Comparison of ENCODE assay signal across 15 mouse cellular contexts in the genomic region with DNA sequence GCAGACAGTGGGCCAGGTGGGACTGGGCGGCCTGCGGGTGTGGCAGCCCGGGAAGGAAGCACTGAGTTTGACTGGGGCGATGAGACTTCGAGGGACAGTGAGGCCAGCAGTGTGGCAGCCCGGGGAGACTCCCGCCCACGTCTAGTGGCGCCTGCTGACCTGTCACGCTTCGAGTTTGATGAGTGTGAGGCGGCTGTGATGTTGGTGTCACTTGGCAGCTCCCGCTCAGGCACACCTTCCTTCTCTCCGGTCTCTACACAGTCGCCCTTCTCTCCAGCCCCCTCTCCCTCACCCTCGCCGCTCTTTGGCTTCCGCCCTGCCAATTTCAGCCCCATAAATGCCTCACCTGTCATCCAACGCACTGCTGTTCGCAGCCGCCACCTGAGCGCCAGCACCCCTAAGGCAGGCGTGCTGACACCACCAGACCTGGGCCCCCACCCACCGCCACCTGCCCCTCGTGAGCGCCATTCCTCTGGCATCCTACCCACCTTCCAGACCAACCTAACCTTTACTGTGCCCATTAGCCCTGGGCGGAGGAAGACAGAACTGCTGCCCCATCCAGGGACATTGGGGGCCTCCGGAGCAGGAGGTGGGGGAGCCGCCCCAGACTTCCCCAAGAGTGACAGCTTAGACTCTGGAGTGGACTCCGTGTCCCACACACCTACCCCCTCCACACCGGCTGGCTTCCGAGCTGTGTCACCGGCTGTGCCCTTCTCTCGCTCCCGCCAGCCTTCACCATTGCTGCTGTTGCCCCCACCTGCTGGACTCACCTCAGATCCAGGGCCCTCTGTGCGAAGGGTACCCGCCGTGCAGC. TPM values are rescaled to one million over a fixed set of nuclear protein-coding genes. Genes with fewer than 3 reads are reported as not detected.
DNase-seq lines count a peak whose midpoint lies in the region; ATAC-seq and TF ChIP-seq lines count a peak whose summit lies in the region.
"Had no signal": no experiment of that assay in that cellular context is flagged by ENCODE, and none has a peak within 500 bp of the region (broad histone marks: within the 10 kb centered on the region; RNA-seq: fewer than 3 reads in every experiment).

No protein-coding gene starts in this region.

- peak overlapping the region; percentile 59 for H3K4me2 ChIP-seq in liver, embryonic 11.5 days
- no peak overlapping the region for H3K4me2 ChIP-seq in limb, embryonic 12.5 days
- H3K4me2 ChIP-seq: heart, embryonic 15.5 days had no signal

- WGBS in liver, embryonic 11.5 days, result 88% methylated on average over 38 of the region's 38 CpGs
- 85% methylated on average over 38 of the region's 38 CpGs for WGBS in limb, embryonic 12.5 days
- 85% methylated on average over 38 of the region's 38 CpGs for WGBS in lung, adult 2 months

- H3K9ac ChIP-seq in liver, embryonic 11.5 days (ENCODE audit: low read depth, low read length), result peak overlapping the region; percentile 60; the same call in 1 of the 2 replicates
- peak overlapping the region; percentile 23; the same call in 1 of the 2 replicates for H3K9ac ChIP-seq in limb, embryonic 12.5 days (replicated peaks)
- H3K9ac ChIP-seq: heart, embryonic 15.5 days had no signal

- H3K27me3 ChIP-seq in liver, embryonic 11.5 days (replicated peaks; ENCODE audit: control insufficient read depth, insufficient read depth, low read length), result no peaks in the 10 kb centered on the region
- H3K27me3 ChIP-seq in E14TG2a.4 (ENCODE audit: insufficient read depth, low read length), result peaks cover 21% of the 10 kb centered on the region
- H3K27me3 ChIP-seq in limb, embryonic 12.5 days, result no peaks in the 10 kb centered on the region
- H3K27me3 ChIP-seq: heart, embryonic 15.5 days had no signal

- no peak overlapping the region for H3K4me3 ChIP-seq in liver, embryonic 11.5 days (ENCODE audit: low read depth, low read length)
- peak overlapping the region; percentile 72 for H3K4me3 ChIP-seq in E14TG2a.4 (replicated peaks; ENCODE audit: low read length)
- H3K4me3 ChIP-seq in limb, embryonic 12.5 days (replicated peaks), result no peak overlapping the region
- no peak overlapping the region for H3K4me3 ChIP-seq in lung, adult 2 months (replicated peaks; ENCODE audit: extremely low read depth, low read depth, low read length)
- H3K4me3 ChIP-seq: heart, embryonic 15.5 days had no signal

- H3K9me3 ChIP-seq in liver, embryonic 11.5 days (ENCODE audit: control insufficient read depth, low read length), result no peaks in the 10 kb centered on the region
- no peaks in the 10 kb centered on the region for H3K9me3 ChIP-seq in E14TG2a.4 (ENCODE audit: low read length)
- H3K9me3 ChIP-seq in limb, embryonic 12.5 days, result no peaks in the 10 kb centered on the region
- H3K9me3 ChIP-seq: heart, embryonic 15.5 days had no signal

- H3K36me3 ChIP-seq in liver, embryonic 11.5 days (ENCODE audit: control insufficient read depth, insufficient read depth, low read length), result peaks cover 18% of the 10 kb centered on the region; the same call in 1 of the 2 replicates
- peaks cover 30% of the 10 kb centered on the region for H3K36me3 ChIP-seq in E14TG2a.4 (ENCODE audit: insufficient read depth, low read length)
- peaks cover 39% of the 10 kb centered on the region for H3K36me3 ChIP-seq in limb, embryonic 12.5 days

- TF ChIP-seq CTCF in E14TG2a.4 (conservative IDR thresholded peaks at IDR 0.05; ENCODE audit: low read length), result no peak
- no peak for TF ChIP-seq CTCF in lung, adult 2 months (IDR thresholded peaks at IDR 0.05; ENCODE audit: insufficient read depth, low read length)

- H3K27ac ChIP-seq in liver, embryonic 11.5 days (ENCODE audit: low read depth, low read length), result peak overlapping the region; percentile 97
- H3K27ac ChIP-seq in limb, embryonic 12.5 days, result no peak overlapping the region
- H3K27ac ChIP-seq: heart, embryonic 15.5 days; kidney, postnatal 0 days had no signal

- peak; percentile 62 for DNase-seq in cerebellum, adult 9-11 months
- no peak for DNase-seq in cerebellum, adult 18-20 months
- DNase-seq in liver, embryonic 11.5 days (ENCODE audit: low spot score), result no peak
- DNase-seq in liver, result no peak
- DNase-seq in lung, adult 2 months, result no peak
- DNase-seq in thymus, postnatal 10 days (ENCODE audit: low spot score in 2 of 2), result no peak
- DNase-seq: layer of hippocampus, adult 9-11 months; left cerebral cortex, postnatal 4 days; lung, postnatal 36 days had no signal

- TF ChIP-seq POLR2A in lung, adult 2 months (IDR thresholded peaks at IDR 0.05; ENCODE audit: borderline replicate concordance, extremely low read depth, low read depth, low read length), result no peak

- peaks cover 58% of the 10 kb centered on the region for H3K4me1 ChIP-seq in liver, embryonic 11.5 days (replicated peaks; ENCODE audit: control insufficient read depth, insufficient read depth, low read length)
- H3K4me1 ChIP-seq in E14TG2a.4 (replicated peaks; ENCODE audit: low read depth, low read length), result peaks cover 93% of the 10 kb centered on the region
- H3K4me1 ChIP-seq in limb, embryonic 12.5 days (replicated peaks), result peaks cover 50% of the 10 kb centered on the region
- peaks cover 17% of the 10 kb centered on the region for H3K4me1 ChIP-seq in lung, adult 2 months (ENCODE audit: control insufficient read depth, insufficient read depth, low read length)

- no peak for ATAC-seq in liver, embryonic 11.5 days (replicated peaks; ENCODE audit: low FRiP score)
- ATAC-seq in limb, embryonic 12.5 days (ENCODE audit: insufficient number of reproducible peaks, insufficient read depth, low FRiP score, low TSS enrichment, low read depth), result no peak
- ATAC-seq: inflammation-experienced regulatory T-cells, adult 6 months; midbrain, embryonic 16.5 days had no signal

RNA-seq across cellular contexts. Expression of gene Cic, which starts 5.1 kb away (rescaled TPM):
- polyA plus RNA-seq in liver, embryonic 11.5 days (2014; fragmentation: Nextera tagmentation; extraction: Ambion mirVana), result 21.6 and 25.2 TPM in 2 replicates
- 34.9 and 38.7 TPM in 2 replicates for polyA plus RNA-seq in limb, embryonic 12.5 days (2016; fragmentation: Nextera tagmentation; extraction: Ambion mirVana)
- 96.1 and 107 TPM in 2 replicates for polyA plus RNA-seq in lung, adult 2 months (2012; rRNA removed)

RNA-seq across cellular contexts. Expression of gene Erf, which starts 22.1 kb away (rescaled TPM):
- polyA plus RNA-seq in liver, embryonic 11.5 days (2014; fragmentation: Nextera tagmentation; extraction: Ambion mirVana), result 13.8 and 16.4 TPM in 2 replicates
- polyA plus RNA-seq in limb, embryonic 12.5 days (2016; fragmentation: Nextera tagmentation; extraction: Ambion mirVana), result 22.3 and 24.3 TPM in 2 replicates
- 41.1 and 51.4 TPM in 2 replicates for polyA plus RNA-seq in lung, adult 2 months (2012; rRNA removed)

RNA-seq across cellular contexts. Expression of gene Pafah1b3, which starts 25.1 kb away (rescaled TPM):
- polyA plus RNA-seq in liver, embryonic 11.5 days (2014; fragmentation: Nextera tagmentation; extraction: Ambion mirVana), result 104 and 106 TPM in 2 replicates
- 288 and 295 TPM in 2 replicates for polyA plus RNA-seq in limb, embryonic 12.5 days (2016; fragmentation: Nextera tagmentation; extraction: Ambion mirVana)
- 42.7 and 49.1 TPM in 2 replicates for polyA plus RNA-seq in lung, adult 2 months (2012; rRNA removed)

RNA-seq across cellular contexts. Expression of gene Prr19, which starts 28.6 kb away (rescaled TPM):
- 0.32 and 0.68 TPM in 2 replicates for polyA plus RNA-seq in liver, embryonic 11.5 days (2014; fragmentation: Nextera tagmentation; extraction: Ambion mirVana)
- 0.66 and 0.86 TPM in 2 replicates for polyA plus RNA-seq in limb, embryonic 12.5 days (2016; fragmentation: Nextera tagmentation; extraction: Ambion mirVana)
- not detected in 2 replicates for polyA plus RNA-seq in lung, adult 2 months (2012; rRNA removed)
- polyA plus RNA-seq: inflammation-experienced regulatory T-cells, adult 6 months had no signal

RNA-seq across cellular contexts. Expression of gene Tmem145, which starts 33.3 kb away (rescaled TPM):
- 0.16 and 0.32 TPM in 2 replicates for polyA plus RNA-seq in liver, embryonic 11.5 days (2014; fragmentation: Nextera tagmentation; extraction: Ambion mirVana)
- 1.1 and 1.3 TPM in 2 replicates for polyA plus RNA-seq in limb, embryonic 12.5 days (2016; fragmentation: Nextera tagmentation; extraction: Ambion mirVana)
- polyA plus RNA-seq in lung, adult 2 months (2012; rRNA removed), result not detected in 2 replicates
- polyA plus RNA-seq: inflammation-experienced regulatory T-cells, adult 6 months had no signal
